Mouse (Mus musculus): ENCODE results near the gene Slc39a10.

- TF ChIP-seq CTCF (IDR thresholded peaks at IDR 0.05; ENCODE audit: borderline replicate concordance, extremely low read depth, insufficient read depth, insufficient read length) (no peak), POLR2A (IDR thresholded peaks at IDR 0.05; ENCODE audit: borderline replicate concordance, extremely low read depth, insufficient read depth, insufficient read length, poor library complexity, severe bottlenecking) (no peak)
Measured at GRCm38 (mm10) chr1:46879951-46880350, 12.7 kb downstream of the Slc39a10 start.

Data from brain, embryonic 14.5 days (tissue).